Mouse (Mus musculus) midbrain, embryonic 11.5 days (tissue): ENCODE measurements around the gene Opn1sw. TPM values are rescaled to one million over a fixed set of nuclear protein-coding genes. Genes with fewer than 3 reads are reported as not detected.

Source experiments
- ATAC-seq: fragments of 200-750 bp; cut with Nextera tagmentation; 2 replicates; pipeline ENCODE4 v1.8.0; 2017; ENCODE audit warnings: moderate TSS enrichment, moderate library complexity; ENCODE audit not compliant: low FRiP score
- DNase-seq: peaks from one replicate; pipeline ENCODE4 v3.0.0; 2015; ENCODE audit warnings: low spot score; ENCODE audit errors: missing footprints
- H3K27ac ChIP-seq: fragments of 300-500 bp; sonication (generic); 2 replicates; pipeline ENCODE4 v1.5.1; 2014; ENCODE audit warnings: low read depth, low read length
- H3K27me3 ChIP-seq: fragments of 300-500 bp; sonication (generic); 2 replicates; pipeline ENCODE4 v1.6.1; 2014; ENCODE audit warnings: mild to moderate bottlenecking, low read length, moderate library complexity, mixed read lengths; ENCODE audit not compliant: control insufficient read depth, insufficient read depth
- H3K36me3 ChIP-seq: fragments of 300-500 bp; sonication (generic); 2 replicates; pipeline ENCODE4 v1.6.1; 2014; ENCODE audit warnings: mild to moderate bottlenecking, low read length, moderate library complexity, mixed read lengths; ENCODE audit not compliant: control insufficient read depth, insufficient read depth
- H3K4me1 ChIP-seq: fragments of 300-500 bp; sonication (generic); 2 replicates; pipeline ENCODE4 v1.6.1; 2014; ENCODE audit warnings: low read length; ENCODE audit not compliant: control insufficient read depth, insufficient read depth
- H3K4me2 ChIP-seq: fragments of 300-500 bp; sonication (generic); 2 replicates; pipeline ENCODE4 v1.6.1; 2014; ENCODE audit warnings: mild to moderate bottlenecking, moderate library complexity
- H3K4me3 ChIP-seq: fragments of 300-500 bp; sonication (generic); 2 replicates; pipeline ENCODE4 v1.5.1; 2014; ENCODE audit warnings: low read depth, low read length
- H3K9ac ChIP-seq: fragments of 300-500 bp; sonication (generic); 2 replicates; pipeline ENCODE4 v1.6.1; 2014; ENCODE audit warnings: low read length
- H3K9me3 ChIP-seq: fragments of 300-500 bp; sonication (generic); 2 replicates; pipeline ENCODE4 v1.6.1; 2016; ENCODE audit warnings: low read length; ENCODE audit not compliant: control insufficient read depth
- WGBS: fragments of 180-500 bp; shearing (Covaris S2); extraction: QIAGEN DNeasy Blood & Tissue Kit; methylation state at CpG from one replicate; pipeline ENCODE4 v1.1.7; 2014; 5-methylcytosine and 5-hydroxymethylcytosine counted together
- polyA plus RNA-seq: library from polyadenylated mRNA; unstranded; fragments of >200 nt; fragmentation: Nextera tagmentation; extraction: Ambion mirVana; gene quantifications from 2 replicates; pipeline ENCODE4 v1.2.1, GENCODE M21; 2014

Opn1sw gene
- polyA plus RNA-seq, 1 experiment from 2014 or later, result 0.25 TPM

GRCm38 (mm10) chr6:29431473-29431872 lies 43.2 kb upstream of the Opn1sw start:
- Histone ChIP-seq H3K27ac (no peak overlapping the region), H3K4me1 (peaks cover 32% of the 10 kb centered on the region), H3K4me3 (no peak overlapping the region), H3K36me3 (no peaks in the 10 kb centered on the region), H3K27me3 (peaks cover 34% of the 10 kb centered on the region), H3K4me2 (no peak overlapping the region), H3K9ac (no peak overlapping the region), H3K9me3 (no peaks in the 10 kb centered on the region)
- WGBS, result 26% methylated on average over 5 of the region's 5 CpGs
- no peak for DNase-seq
- no peak for ATAC-seq

GRCm38 (mm10) chr6:29430681-29431420 lies 42.6 kb upstream of the Opn1sw start:
- peaks cover 34% of the 10 kb centered on the region for H3K27me3 ChIP-seq
- H3K9ac ChIP-seq, result no peak overlapping the region
- DNase-seq, result no peak
- H3K9me3 ChIP-seq, result no peaks in the 10 kb centered on the region
- ATAC-seq, result no peak
- H3K4me3 ChIP-seq, result no peak overlapping the region
- 52% methylated on average over 15 of the region's 15 CpGs for WGBS
- no peak overlapping the region for H3K27ac ChIP-seq
- H3K4me2 ChIP-seq, result no peak overlapping the region
- H3K4me1 ChIP-seq, result peaks cover 26% of the 10 kb centered on the region
- H3K36me3 ChIP-seq, result no peaks in the 10 kb centered on the region

GRCm38 (mm10) chr6:29428171-29428570 lies 39.9 kb upstream of the Opn1sw start:
- Histone ChIP-seq H3K27ac (no peak overlapping the region), H3K9me3 (no peaks in the 10 kb centered on the region), H3K4me2 (no peak overlapping the region), H3K4me3 (no peak overlapping the region), H3K9ac (no peak overlapping the region), H3K4me1 (peaks cover 4% of the 10 kb centered on the region; the same call in 1 of the 2 replicates), H3K27me3 (peaks cover 13% of the 10 kb centered on the region), H3K36me3 (no peaks in the 10 kb centered on the region)
- no peak for ATAC-seq
- WGBS, result 49% methylated on average over 4 of the region's 4 CpGs
- no peak for DNase-seq

GRCm38 (mm10) chr6:29426331-29426730 lies 38.1 kb upstream of the Opn1sw start:
- no peak overlapping the region for H3K9ac ChIP-seq
- no peak for DNase-seq
- no peaks in the 10 kb centered on the region for H3K4me1 ChIP-seq
- no peaks in the 10 kb centered on the region for H3K9me3 ChIP-seq
- no peak overlapping the region for H3K4me3 ChIP-seq
- H3K4me2 ChIP-seq, result no peak overlapping the region
- no peaks in the 10 kb centered on the region for H3K36me3 ChIP-seq
- no peak overlapping the region for H3K27ac ChIP-seq
- no peaks in the 10 kb centered on the region; the same call in 1 of the 2 replicates for H3K27me3 ChIP-seq
- ATAC-seq, result no peak
- WGBS, result 83% methylated on average over 6 of the region's 6 CpGs

- no peak overlapping the region for H3K4me2 ChIP-seq
- no peak overlapping the region for H3K4me3 ChIP-seq
- no peak overlapping the region for H3K27ac ChIP-seq
- H3K27me3 ChIP-seq, result no peaks in the 10 kb centered on the region
- no peak for DNase-seq
- H3K9me3 ChIP-seq, result no peaks in the 10 kb centered on the region
- no peaks in the 10 kb centered on the region for H3K4me1 ChIP-seq
- ATAC-seq, result no peak
- WGBS, result 77% methylated on average over 8 of the region's 8 CpGs
- no peaks in the 10 kb centered on the region for H3K36me3 ChIP-seq
- no peak overlapping the region for H3K9ac ChIP-seq
Observed at GRCm38 (mm10) chr6:29425118-29425517, 36.9 kb upstream of the Opn1sw start.

GRCm38 (mm10) chr6:29420596-29420995 lies 32.3 kb upstream of the Opn1sw start:
- ATAC-seq, result no peak
- no peak overlapping the region for H3K9ac ChIP-seq
- H3K27ac ChIP-seq, result no peak overlapping the region
- no peaks in the 10 kb centered on the region for H3K4me1 ChIP-seq
- H3K27me3 ChIP-seq, result no peaks in the 10 kb centered on the region
- no peak overlapping the region for H3K4me3 ChIP-seq
- DNase-seq, result no peak
- WGBS, result 97% methylated on average over 2 of the region's 2 CpGs
- no peaks in the 10 kb centered on the region for H3K9me3 ChIP-seq
- H3K4me2 ChIP-seq, result no peak overlapping the region
- peaks cover 2% of the 10 kb centered on the region; the same call in 1 of the 2 replicates for H3K36me3 ChIP-seq

GRCm38 (mm10) chr6:29415446-29415845 lies 27.2 kb upstream of the Opn1sw start:
- peaks cover 2% of the 10 kb centered on the region; the same call in 1 of the 2 replicates for H3K36me3 ChIP-seq
- DNase-seq (no peak), ATAC-seq (no peak)
- H3K4me3 ChIP-seq, result no peak overlapping the region
- no peaks in the 10 kb centered on the region for H3K9me3 ChIP-seq
- 80% methylated on average over 9 of the region's 9 CpGs for WGBS
- no peak overlapping the region for H3K9ac ChIP-seq
- no peaks in the 10 kb centered on the region for H3K4me1 ChIP-seq
- no peaks in the 10 kb centered on the region for H3K27me3 ChIP-seq
- no peak overlapping the region for H3K4me2 ChIP-seq
- H3K27ac ChIP-seq, result no peak overlapping the region

GRCm38 (mm10) chr6:29406412-29406811 lies 18.1 kb upstream of the Opn1sw start:
- no peaks in the 10 kb centered on the region; the same call in 1 of the 2 replicates for H3K4me1 ChIP-seq
- WGBS, result 91% methylated on average over 6 of the region's 6 CpGs
- peaks cover 2% of the 10 kb centered on the region; the same call in 1 of the 2 replicates for H3K36me3 ChIP-seq
- no peak overlapping the region for H3K27ac ChIP-seq
- DNase-seq, result no peak
- no peaks in the 10 kb centered on the region for H3K9me3 ChIP-seq
- ATAC-seq, result no peak
- no peak overlapping the region for H3K9ac ChIP-seq
- H3K4me2 ChIP-seq, result no peak overlapping the region
- H3K4me3 ChIP-seq, result no peak overlapping the region
- no peaks in the 10 kb centered on the region for H3K27me3 ChIP-seq

- no peak overlapping the region for H3K27ac ChIP-seq
- H3K4me2 ChIP-seq, result no peak overlapping the region
- no peaks in the 10 kb centered on the region; the same call in 1 of the 2 replicates for H3K4me1 ChIP-seq
- H3K27me3 ChIP-seq, result no peaks in the 10 kb centered on the region
- H3K9ac ChIP-seq, result no peak overlapping the region
- no peak overlapping the region for H3K4me3 ChIP-seq
- DNase-seq (peak; percentile 87), ATAC-seq (no peak)
- peaks cover 2% of the 10 kb centered on the region; the same call in 1 of the 2 replicates for H3K36me3 ChIP-seq
- 5% methylated on average over 33 of the region's 34 CpGs for WGBS
- H3K9me3 ChIP-seq, result no peaks in the 10 kb centered on the region
Observed at GRCm38 (mm10) chr6:29402693-29403342, 14.6 kb upstream of the Opn1sw start.
